Comparison of ENCODE assay signal across 23 mouse cellular contexts in the genomic region with DNA sequence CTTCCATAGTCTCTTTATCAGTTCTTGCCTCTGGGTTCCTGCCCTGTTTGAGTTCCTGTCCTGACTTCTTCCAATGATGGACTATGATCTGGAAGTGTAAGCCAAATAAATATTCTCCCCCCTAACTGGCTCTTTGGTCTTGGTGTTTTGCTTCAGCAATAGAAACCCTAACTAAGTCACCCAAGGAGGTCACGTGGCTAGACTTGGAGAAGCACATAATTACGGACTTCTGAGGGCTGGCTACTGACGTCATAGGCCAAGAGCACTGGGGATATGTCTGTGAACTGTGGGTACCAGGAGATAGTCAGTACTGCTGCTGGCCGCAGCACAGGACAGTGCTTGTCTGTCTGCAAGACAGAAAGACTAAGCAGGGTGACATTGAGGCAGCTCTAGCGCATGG. TPM values are rescaled to one million over a fixed set of nuclear protein-coding genes. Genes with fewer than 3 reads are reported as not detected.
DNase-seq lines count a peak whose midpoint lies in the region; ATAC-seq lines count a peak whose summit lies in the region.
"Had no signal": no experiment of that assay in that cellular context is flagged by ENCODE, and none has a peak within 500 bp of the region (broad histone marks: within the 10 kb centered on the region; RNA-seq: fewer than 3 reads in every experiment).

No protein-coding gene starts in this region.

- ATAC-seq in midbrain, embryonic 11.5 days (ENCODE audit: low FRiP score): no peak
- no peak for ATAC-seq in midbrain, embryonic 14.5 days (ENCODE audit: low FRiP score, low TSS enrichment)
- no peak for ATAC-seq in inflammation-experienced regulatory T-cells, adult 6 months
- ATAC-seq: forebrain, embryonic 14.5 days; forebrain, embryonic 16.5 days had no signal

- no peak overlapping the region for H3K9ac ChIP-seq in midbrain, embryonic 11.5 days (ENCODE audit: low read length)
- no peak overlapping the region for H3K9ac ChIP-seq in midbrain, embryonic 14.5 days (replicated peaks; ENCODE audit: low read length)
- H3K9ac ChIP-seq: embryonic facial prominence, embryonic 13.5 days; embryonic facial prominence, embryonic 15.5 days; forebrain, embryonic 12.5 days had no signal

- no peak for DNase-seq in heart, embryonic 10.5 days (ENCODE audit: low spot score)
- DNase-seq in heart, adult 8-10 months (ENCODE audit: low spot score): no peak
- peak; percentile 53 for DNase-seq in midbrain, embryonic 11.5 days (ENCODE audit: low spot score, missing footprints)
- no peak for DNase-seq in midbrain, embryonic 14.5 days
- DNase-seq: adrenal gland, adult 2 months; adrenal gland, postnatal 10 days; adrenal gland, postnatal 25 days; B cell, adult 2 months; cerebellum, adult 11 months; cerebellum, adult 18-20 months; cerebellum, adult 8-10 months; cerebellum, adult 9-11 months; cerebellum, postnatal 14 days; cerebellum, postnatal 36 days; embryo, embryonic 11 days had no signal

- H3K4me2 ChIP-seq in midbrain, embryonic 11.5 days: no peak overlapping the region
- H3K4me2 ChIP-seq in midbrain, embryonic 14.5 days (ENCODE audit: low read length): no peak overlapping the region
- H3K4me2 ChIP-seq: embryonic facial prominence, embryonic 13.5 days; embryonic facial prominence, embryonic 15.5 days; forebrain, embryonic 12.5 days had no signal

- H3K4me3 ChIP-seq in heart, embryonic 10.5 days: no peak overlapping the region
- H3K4me3 ChIP-seq in midbrain, embryonic 11.5 days (ENCODE audit: low read depth, low read length): no peak overlapping the region
- no peak overlapping the region for H3K4me3 ChIP-seq in midbrain, embryonic 14.5 days (replicated peaks; ENCODE audit: low read depth, low read length)
- H3K4me3 ChIP-seq: embryonic facial prominence, embryonic 13.5 days; embryonic facial prominence, embryonic 15.5 days; erythroblast, embryonic 14.5 days; forebrain, embryonic 10.5 days; forebrain, embryonic 12.5 days had no signal

- 82% methylated on average over 5 of the region's 5 CpGs for WGBS in heart, embryonic 10.5 days
- WGBS in midbrain, embryonic 11.5 days: 81% methylated on average over 5 of the region's 5 CpGs
- 92% methylated on average over 5 of the region's 5 CpGs for WGBS in midbrain, embryonic 14.5 days

- H3K27ac ChIP-seq in heart, embryonic 10.5 days: peak overlapping the region; percentile 39; the same call in 1 of the 2 replicates
- no peak overlapping the region for H3K27ac ChIP-seq in midbrain, embryonic 11.5 days (ENCODE audit: low read depth, low read length)
- no peak overlapping the region for H3K27ac ChIP-seq in midbrain, embryonic 14.5 days (replicated peaks; ENCODE audit: low read depth, low read length)
- H3K27ac ChIP-seq: embryonic facial prominence, embryonic 13.5 days; embryonic facial prominence, embryonic 15.5 days; forebrain, embryonic 10.5 days; forebrain, embryonic 12.5 days had no signal

- 0 out of 2 replicates have a peak, but pooled peaks cover 4% of the 10 kb centered on the region for H3K27me3 ChIP-seq in heart, embryonic 10.5 days (ENCODE audit: insufficient read depth, poor library complexity, severe bottlenecking)
- H3K27me3 ChIP-seq in midbrain, embryonic 11.5 days (ENCODE audit: control insufficient read depth, insufficient read depth, low read length): no peaks in the 10 kb centered on the region
- H3K27me3 ChIP-seq in midbrain, embryonic 14.5 days (ENCODE audit: control insufficient read depth, insufficient read depth, low read length): no peaks in the 10 kb centered on the region
- H3K27me3 ChIP-seq: embryonic facial prominence, embryonic 13.5 days; embryonic facial prominence, embryonic 15.5 days; forebrain, embryonic 12.5 days had no signal

- no peaks in the 10 kb centered on the region for H3K36me3 ChIP-seq in heart, embryonic 10.5 days
- H3K36me3 ChIP-seq in midbrain, embryonic 11.5 days (ENCODE audit: control insufficient read depth, insufficient read depth, low read length): no peaks in the 10 kb centered on the region
- H3K36me3 ChIP-seq in midbrain, embryonic 14.5 days (ENCODE audit: control insufficient read depth, insufficient read depth, low read length): no peaks in the 10 kb centered on the region
- H3K36me3 ChIP-seq: embryonic facial prominence, embryonic 13.5 days; embryonic facial prominence, embryonic 15.5 days; forebrain, embryonic 10.5 days; forebrain, embryonic 12.5 days had no signal

- H3K9me3 ChIP-seq in heart, embryonic 10.5 days: no peaks in the 10 kb centered on the region
- peaks cover 3% of the 10 kb centered on the region; the same call in 1 of the 2 replicates for H3K9me3 ChIP-seq in midbrain, embryonic 11.5 days (ENCODE audit: control insufficient read depth, low read length)
- no peaks in the 10 kb centered on the region for H3K9me3 ChIP-seq in midbrain, embryonic 14.5 days (ENCODE audit: control insufficient read depth, low read length)
- H3K9me3 ChIP-seq: embryonic facial prominence, embryonic 15.5 days; forebrain, embryonic 12.5 days had no signal

- H3K4me1 ChIP-seq in heart, embryonic 10.5 days: peaks cover 9% of the 10 kb centered on the region
- no peaks in the 10 kb centered on the region for H3K4me1 ChIP-seq in midbrain, embryonic 11.5 days (ENCODE audit: control insufficient read depth, insufficient read depth, low read length)
- H3K4me1 ChIP-seq in midbrain, embryonic 14.5 days (ENCODE audit: control insufficient read depth, insufficient read depth, low read length): no peaks in the 10 kb centered on the region
- H3K4me1 ChIP-seq: embryonic facial prominence, embryonic 13.5 days; embryonic facial prominence, embryonic 15.5 days; forebrain, embryonic 10.5 days; forebrain, embryonic 12.5 days had no signal

RNA-seq across cellular contexts. Expression of gene Ccrl2, which starts 24.4 kb away (rescaled TPM):
- 2.6 and 3.0 TPM in 2 replicates for polyA plus RNA-seq in heart, embryonic 10.5 days (2016; fragmentation: Nextera tagmentation; extraction: Ambion mirVana)
- total RNA-seq in heart, adult 8-10 months (2022): 10 to 100 TPM in 3 of 4 experiments, 1 to 10 TPM in 1; 8.5 to 13.7 (median 10.8) TPM
- 1.9 and 2.1 TPM in 2 replicates for polyA plus RNA-seq in midbrain, embryonic 11.5 days (2014; fragmentation: Nextera tagmentation; extraction: Ambion mirVana)
- polyA plus RNA-seq in midbrain, embryonic 14.5 days (2014; fragmentation: Nextera tagmentation; extraction: Ambion mirVana): 1.2 and 1.9 TPM in 2 replicates
- 10 to 100 TPM; 15.0 to 18.1 (median 17.3) TPM for polyA plus RNA-seq in inflammation-experienced regulatory T-cells, adult 6 months (2017; shearing (Covaris generic))

RNA-seq across cellular contexts. Expression of gene Lrrfip2, which starts 35.6 kb away (rescaled TPM):
- 50.9 and 51.3 TPM in 2 replicates for polyA plus RNA-seq in heart, embryonic 10.5 days (2016; fragmentation: Nextera tagmentation; extraction: Ambion mirVana)
- total RNA-seq in heart, adult 8-10 months (2022): 100 to 1,000 TPM in 2 of 4 experiments, 10 to 100 TPM in 2; 89.3 to 102 (median 96.2) TPM
- 46.3 and 49.9 TPM in 2 replicates for polyA plus RNA-seq in midbrain, embryonic 11.5 days (2014; fragmentation: Nextera tagmentation; extraction: Ambion mirVana)
- 45.1 and 50.7 TPM in 2 replicates for polyA plus RNA-seq in midbrain, embryonic 14.5 days (2014; fragmentation: Nextera tagmentation; extraction: Ambion mirVana)
- 10 to 100 TPM in 2 of 3 experiments, 1 to 10 TPM in 1; 8.4 to 17.2 (median 17.0) TPM for polyA plus RNA-seq in inflammation-experienced regulatory T-cells, adult 6 months (2017; shearing (Covaris generic))
